Mouse (Mus musculus): ENCODE results near the gene Eps8. TPM values are rescaled to one million over a fixed set of nuclear protein-coding genes. Genes with fewer than 3 reads are reported as not detected.

Gene Eps8
- 204 and 209 TPM in 2 replicates for polyA plus RNA-seq (2015; fragmentation: Nextera tagmentation; extraction: Ambion mirVana)

GRCm38 (mm10) chr6:137654776-137655175 is at the start of gene Eps8:
Eps8 (minus strand) TSS chr6:137654876.
- H3K9ac ChIP-seq (ENCODE audit: low read depth, low read length) = no peak within 1 kb of the TSS
- no peak within 1 kb of the TSS for H3K4me2 ChIP-seq (replicated peaks; ENCODE audit: low read depth)
- no peaks in the 10 kb centered on the region for H3K4me1 ChIP-seq (replicated peaks; ENCODE audit: control insufficient read depth, insufficient read depth, low read length)
- H3K36me3 ChIP-seq (ENCODE audit: control insufficient read depth, insufficient read depth) = no peaks in the 10 kb centered on the region
- no peak within 1 kb of the TSS for H3K27ac ChIP-seq (ENCODE audit: low read depth, low read length)
- no peak for TF ChIP-seq CTCF (IDR thresholded peaks at IDR 0.05; ENCODE audit: low read depth)
- no peaks in the 10 kb centered on the region for H3K9me3 ChIP-seq (ENCODE audit: control insufficient read depth)
- H3K4me3 ChIP-seq (ENCODE audit: low read depth, low read length) = no peak within 1 kb of the TSS
- H3K27me3 ChIP-seq (replicated peaks; ENCODE audit: control insufficient read depth, insufficient read depth, low read length) = no peaks in the 10 kb centered on the region
- ATAC-seq = no peak
- WGBS = 88% methylated on average over 2 of the region's 2 CpGs

DNA sequence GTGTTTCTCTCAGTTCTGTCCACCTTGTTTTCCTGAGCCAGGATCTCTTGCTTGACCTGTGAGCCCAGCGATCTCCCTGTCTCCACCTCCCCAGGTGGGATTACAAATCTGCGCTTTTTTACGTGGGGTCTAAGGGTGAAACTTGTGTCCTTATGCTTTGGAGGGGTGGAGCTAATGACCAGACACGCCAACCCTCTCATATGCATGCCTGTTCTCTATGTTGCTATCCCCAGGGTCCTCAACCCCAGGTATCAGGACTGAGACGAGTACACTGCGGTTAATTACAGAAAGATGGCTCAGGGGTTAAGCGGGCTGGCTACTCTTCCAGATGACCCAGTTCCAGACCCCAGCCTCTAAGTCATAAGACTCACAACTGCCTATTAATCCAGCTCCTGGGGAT is 48.8 kb upstream of the Eps8 start:
- Histone ChIP-seq H3K36me3 (ENCODE audit: control insufficient read depth, insufficient read depth) (no peaks in the 10 kb centered on the region), H3K27ac (ENCODE audit: low read depth, low read length) (no peak overlapping the region), H3K4me3 (ENCODE audit: low read depth, low read length) (no peak overlapping the region), H3K4me2 (replicated peaks; ENCODE audit: low read depth) (no peak overlapping the region), H3K4me1 (replicated peaks; ENCODE audit: control insufficient read depth, insufficient read depth, low read length) (no peaks in the 10 kb centered on the region), H3K27me3 (replicated peaks; ENCODE audit: control insufficient read depth, insufficient read depth, low read length) (no peaks in the 10 kb centered on the region), H3K9ac (ENCODE audit: low read depth, low read length) (no peak overlapping the region), H3K9me3 (ENCODE audit: control insufficient read depth) (no peaks in the 10 kb centered on the region)
- no peak for TF ChIP-seq CTCF (IDR thresholded peaks at IDR 0.05; ENCODE audit: low read depth)
- WGBS = 82% methylated on average over 7 of the region's 7 CpGs
- ATAC-seq = no peak

GRCm38 (mm10) chr6:137702918-137703317 is 48.2 kb upstream of the Eps8 start:
- TF ChIP-seq CTCF (IDR thresholded peaks at IDR 0.05; ENCODE audit: low read depth) = no peak
- no peak overlapping the region for H3K27ac ChIP-seq (ENCODE audit: low read depth, low read length)
- H3K4me3 ChIP-seq (ENCODE audit: low read depth, low read length) = no peak overlapping the region
- WGBS = 46% methylated on average over 4 of the region's 4 CpGs
- no peak overlapping the region for H3K4me2 ChIP-seq (replicated peaks; ENCODE audit: low read depth)
- no peak overlapping the region for H3K9ac ChIP-seq (ENCODE audit: low read depth, low read length)
- H3K27me3 ChIP-seq (replicated peaks; ENCODE audit: control insufficient read depth, insufficient read depth, low read length) = no peaks in the 10 kb centered on the region
- H3K36me3 ChIP-seq (ENCODE audit: control insufficient read depth, insufficient read depth) = no peaks in the 10 kb centered on the region
- H3K9me3 ChIP-seq (ENCODE audit: control insufficient read depth) = no peaks in the 10 kb centered on the region
- ATAC-seq = no peak
- no peaks in the 10 kb centered on the region for H3K4me1 ChIP-seq (replicated peaks; ENCODE audit: control insufficient read depth, insufficient read depth, low read length)

DNA sequence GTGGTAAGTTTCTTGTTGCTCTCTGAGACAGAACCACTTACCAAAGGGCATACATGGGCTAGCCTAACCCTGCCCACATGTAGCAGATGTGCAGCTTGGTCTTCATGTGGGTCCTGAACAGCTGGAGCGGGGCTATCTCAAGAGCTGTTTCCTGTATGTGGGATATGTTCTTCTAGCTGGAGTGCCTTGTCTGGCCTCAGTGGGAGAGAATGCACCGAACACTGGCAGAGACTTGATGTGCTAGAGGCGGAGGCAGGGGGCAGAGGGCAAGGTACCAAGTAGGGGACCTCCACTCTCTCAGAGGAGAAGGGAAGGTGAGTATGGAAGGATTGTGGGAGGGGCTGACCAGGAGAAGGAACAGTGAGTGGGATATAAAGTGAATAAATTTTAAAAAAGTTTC is 47.5 kb upstream of the Eps8 start:
- Histone ChIP-seq H3K9ac (ENCODE audit: low read depth, low read length) (no peak overlapping the region), H3K27ac (ENCODE audit: low read depth, low read length) (no peak overlapping the region), H3K27me3 (replicated peaks; ENCODE audit: control insufficient read depth, insufficient read depth, low read length) (no peaks in the 10 kb centered on the region), H3K4me2 (replicated peaks; ENCODE audit: low read depth) (no peak overlapping the region), H3K4me1 (replicated peaks; ENCODE audit: control insufficient read depth, insufficient read depth, low read length) (no peaks in the 10 kb centered on the region), H3K36me3 (ENCODE audit: control insufficient read depth, insufficient read depth) (no peaks in the 10 kb centered on the region), H3K4me3 (ENCODE audit: low read depth, low read length) (no peak overlapping the region), H3K9me3 (ENCODE audit: control insufficient read depth) (no peaks in the 10 kb centered on the region)
- WGBS = 79% methylated on average over 3 of the region's 3 CpGs
- no peak for ATAC-seq
- TF ChIP-seq CTCF (IDR thresholded peaks at IDR 0.05; ENCODE audit: low read depth) = no peak

DNA sequence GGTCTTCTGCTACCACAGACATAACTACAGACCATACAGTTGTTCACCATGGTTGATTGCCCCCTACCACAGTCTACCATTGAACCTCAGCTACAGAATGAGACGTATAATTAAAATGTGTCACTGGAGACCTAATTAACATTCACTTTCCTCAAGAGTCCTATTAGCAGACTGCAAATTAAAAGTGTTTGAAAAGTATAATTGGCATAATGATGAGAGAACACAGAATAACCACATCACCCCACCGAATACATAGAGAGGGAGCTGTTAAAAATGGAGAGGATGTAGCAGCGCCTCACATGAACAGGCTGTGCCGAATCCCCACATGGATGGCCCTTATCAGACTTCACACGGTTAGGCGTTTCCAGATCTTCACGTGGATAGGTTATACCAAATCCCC is 44.8 kb upstream of the Eps8 start:
- TF ChIP-seq CTCF (IDR thresholded peaks at IDR 0.05; ENCODE audit: low read depth) = no peak
- 87% methylated on average over 7 of the region's 7 CpGs for WGBS
- H3K9me3 ChIP-seq (ENCODE audit: control insufficient read depth) = no peaks in the 10 kb centered on the region
- no peaks in the 10 kb centered on the region for H3K4me1 ChIP-seq (replicated peaks; ENCODE audit: control insufficient read depth, insufficient read depth, low read length)
- H3K9ac ChIP-seq (ENCODE audit: low read depth, low read length) = no peak overlapping the region
- no peak for ATAC-seq
- H3K36me3 ChIP-seq (ENCODE audit: control insufficient read depth, insufficient read depth) = no peaks in the 10 kb centered on the region
- no peak overlapping the region for H3K4me2 ChIP-seq (replicated peaks; ENCODE audit: low read depth)
- H3K27ac ChIP-seq (ENCODE audit: low read depth, low read length) = no peak overlapping the region
- no peak overlapping the region for H3K4me3 ChIP-seq (ENCODE audit: low read depth, low read length)
- no peaks in the 10 kb centered on the region for H3K27me3 ChIP-seq (replicated peaks; ENCODE audit: control insufficient read depth, insufficient read depth, low read length)

DNA sequence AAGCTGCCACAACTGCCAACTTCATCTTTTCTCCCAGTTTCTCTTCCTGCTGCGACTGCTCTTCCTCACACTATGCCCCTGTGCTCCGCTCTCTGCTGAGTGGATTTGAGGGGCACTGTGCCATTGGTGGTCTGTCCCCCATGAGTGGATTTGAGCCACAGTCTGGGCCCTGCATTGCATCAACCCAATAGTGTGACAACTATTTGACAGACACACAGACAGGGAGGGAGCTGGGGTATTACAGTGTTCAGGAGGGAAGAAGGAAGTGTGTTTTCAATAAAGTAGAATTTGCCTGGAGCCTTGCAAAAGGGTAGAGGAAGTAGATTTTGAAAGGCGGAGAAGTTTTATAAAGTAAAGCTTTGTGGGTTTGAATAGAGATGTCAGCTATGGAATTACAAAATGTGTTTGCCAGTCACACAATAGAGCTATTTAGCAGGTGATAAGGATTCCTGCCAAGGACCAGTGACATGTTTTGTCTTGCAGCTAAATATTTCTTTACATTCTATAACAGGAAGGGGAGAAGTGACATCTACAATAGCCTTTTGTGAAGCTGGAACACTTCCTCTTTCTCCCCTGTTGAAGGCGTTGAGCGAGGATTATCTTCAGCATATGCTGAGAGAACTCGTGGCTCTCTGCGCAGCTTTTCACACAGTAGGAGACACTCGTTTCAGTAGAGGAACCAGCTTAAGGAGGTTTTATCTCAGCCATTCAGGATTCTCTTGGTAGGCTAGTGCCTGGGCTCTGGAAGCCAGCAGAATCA is 41.9 kb upstream of the Eps8 start:
- Histone ChIP-seq H3K4me3 (ENCODE audit: low read depth, low read length) (no peak overlapping the region), H3K9ac (ENCODE audit: low read depth, low read length) (no peak overlapping the region), H3K9me3 (ENCODE audit: control insufficient read depth) (no peaks in the 10 kb centered on the region), H3K4me1 (replicated peaks; ENCODE audit: control insufficient read depth, insufficient read depth, low read length) (no peaks in the 10 kb centered on the region), H3K27me3 (replicated peaks; ENCODE audit: control insufficient read depth, insufficient read depth, low read length) (no peaks in the 10 kb centered on the region), H3K36me3 (ENCODE audit: control insufficient read depth, insufficient read depth) (no peaks in the 10 kb centered on the region), H3K27ac (ENCODE audit: low read depth, low read length) (no peak overlapping the region), H3K4me2 (replicated peaks; ENCODE audit: low read depth) (no peak overlapping the region)
- no peak for TF ChIP-seq CTCF (IDR thresholded peaks at IDR 0.05; ENCODE audit: low read depth)
- ATAC-seq = no peak
- 74% methylated on average over 8 of the region's 8 CpGs for WGBS

Measured in intestine, postnatal 0 days (tissue).